Mouse (Mus musculus) ES-E14 (cell line): ENCODE results near the gene Shroom3. TPM values are rescaled to one million over a fixed set of nuclear protein-coding genes. Genes with fewer than 3 reads are reported as not detected.

Source experiments
- DNase-seq: peaks from one replicate; pipeline ENCODE4 v3.0.0-alpha.2; 2013; ENCODE audit warnings: low read depth, low spot score
- H3K27ac ChIP-seq: 2 replicates; pipeline ENCODE4 v1.5.1; 2012; ENCODE audit warnings: low read depth, mild to moderate bottlenecking, low read length, moderate library complexity, mixed read lengths; ENCODE audit not compliant: poor library complexity, insufficient read depth, severe bottlenecking
- H3K36me3 ChIP-seq: 2 replicates; pipeline ENCODE4 v1.6.1; 2012; ENCODE audit warnings: mild to moderate bottlenecking, low read length, moderate library complexity, mixed read lengths; ENCODE audit not compliant: control insufficient read depth, poor library complexity, insufficient read depth, severe bottlenecking
- H3K4me1 ChIP-seq, 2 experiments: fragments of 150-350 bp in 1 of 2; sonication (generic) in 1 of 2; 2 replicates each; pipeline ENCODE4 v1.6.1; 2012; ENCODE audit warnings: low read length in 2 of 2, mild to moderate bottlenecking in 1 of 2, mixed read lengths in 1 of 2; ENCODE audit not compliant: control insufficient read depth in 2 of 2, insufficient read depth in 2 of 2, poor library complexity in 1 of 2
- H3K4me3 ChIP-seq, 2 experiments: fragments of 150-350 bp in 1 of 2; sonication (generic) in 1 of 2; 2 replicates each; pipeline ENCODE4 v1.5.1; 2012; ENCODE audit warnings: low read length in 2 of 2, low read depth in 1 of 2, mild to moderate bottlenecking in 1 of 2, mixed read lengths in 1 of 2; ENCODE audit not compliant: insufficient read depth in 1 of 2, poor library complexity in 1 of 2, severe bottlenecking in 1 of 2
- H3K9ac ChIP-seq: 2 replicates; pipeline ENCODE4 v1.6.1; 2012; ENCODE audit warnings: low read depth, mild to moderate bottlenecking, low read length, mixed read lengths; ENCODE audit not compliant: poor library complexity, insufficient read depth, severe bottlenecking
- H3K9me3 ChIP-seq: fragments of 150-350 bp; sonication (generic); 2 replicates; pipeline ENCODE4 v1.6.1; 2012; ENCODE audit warnings: low read depth, mild to moderate bottlenecking, low read length; ENCODE audit not compliant: control insufficient read depth, insufficient read depth
- CHD2 ChIP-seq: IDR thresholded peaks from 2 replicates; pipeline ENCODE4 v1.6.1; 2014; ENCODE audit warnings: mild to moderate bottlenecking, low read depth, low read length, inconsistent platforms
- HCFC1 ChIP-seq: IDR thresholded peaks from 2 replicates; pipeline ENCODE4 v1.6.1; 2012; ENCODE audit warnings: low read length, inconsistent platforms, borderline replicate concordance; ENCODE audit not compliant: insufficient read depth
- MAFK ChIP-seq: IDR thresholded peaks from 2 replicates; pipeline ENCODE4 v1.6.1; 2014; ENCODE audit warnings: mild to moderate bottlenecking, low read depth, low read length, inconsistent platforms; ENCODE audit not compliant: insufficient read depth
- ZC3H11A ChIP-seq: IDR thresholded peaks from 2 replicates; pipeline ENCODE4 v1.6.1; 2012; ENCODE audit warnings: low read depth, mild to moderate bottlenecking, inconsistent platforms, low read length, borderline replicate concordance
- ZNF384 ChIP-seq: IDR thresholded peaks from 2 replicates; pipeline ENCODE4 v1.6.1; 2012; ENCODE audit warnings: low read depth, low read length, inconsistent platforms
- in situ Hi-C, 2 experiments: fragments of 600-800 bp; cut with MboI; formaldehyde crosslinking; loops; one replicate each; pipeline ENCODE4 v1.15.1; 2025; ENCODE audit warnings: low sequenced_read_pairs in 2 of 2, inconsistent platforms in 1 of 2; ENCODE audit not compliant: unreplicated experiment in 2 of 2
- total RNA-seq: library from RNA; depleted of rRNA; stranded (reverse); fragments of 300-350 nt; gene quantifications from 2 replicates; pipeline ENCODE4 v1.2.3, GENCODE M21; 2012

The Shroom3 gene
- total RNA-seq, 1 experiment: 34.1 TPM

GRCm38 (mm10) chr5:92905146-92905545 is 221.9 kb downstream of the Shroom3 start:
- no peak overlapping the region for H3K9ac ChIP-seq

GRCm38 (mm10) chr5:92905594-92906008 is 222.4 kb downstream of the Shroom3 start:
- Histone ChIP-seq H3K9ac (no peak overlapping the region), H3K36me3 (no peaks in the 10 kb centered on the region; the same call in 1 of the 2 replicates), H3K27ac (peak overlapping the region; percentile 13; the same call in 1 of the 2 replicates), H3K9me3 (no peaks in the 10 kb centered on the region), H3K4me3 (no peak overlapping the region), H3K4me1 (peaks cover 0 to 17% of the 10 kb centered on the region in 2 experiments; a peak in 3 of 4 replicates)
- no peak for TF ChIP-seq ZC3H11A
- TF ChIP-seq ZNF384: no peak
- TF ChIP-seq MAFK: no peak
- TF ChIP-seq HCFC1: no peak
- no peak for TF ChIP-seq CHD2
- in situ Hi-C loops: no loop called here
- peak; percentile 63 for DNase-seq

More at GRCm38 (mm10) chr5:92905146-92905545, 221.9 kb downstream of the Shroom3 start:
- in situ Hi-C loops: no loop called here
- DNase-seq: no peak
- Histone ChIP-seq H3K4me3 (no peak overlapping the region), H3K4me1 (peaks cover 0 to 17% of the 10 kb centered on the region in 2 experiments; a peak in 3 of 4 replicates), H3K9me3 (no peaks in the 10 kb centered on the region), H3K27ac (no peak overlapping the region), H3K36me3 (no peaks in the 10 kb centered on the region; the same call in 1 of the 2 replicates)
- TF ChIP-seq HCFC1 (no peak), MAFK (no peak), CHD2 (no peak), ZC3H11A (no peak), ZNF384 (no peak)

- in situ Hi-C loops: no loop called here
- TF ChIP-seq ZC3H11A (no peak), HCFC1 (no peak), ZNF384 (no peak), MAFK (no peak), CHD2 (no peak)
- Histone ChIP-seq H3K9ac (no peak overlapping the region), H3K4me3 (no peak overlapping the region), H3K9me3 (no peaks in the 10 kb centered on the region), H3K4me1 (peaks cover 0 to 17% of the 10 kb centered on the region in 2 experiments; a peak in 3 of 4 replicates), H3K36me3 (peaks cover 2% of the 10 kb centered on the region; the same call in 1 of the 2 replicates), H3K27ac (no peak overlapping the region)
- no peak for DNase-seq
Observed at GRCm38 (mm10) chr5:92908227-92908626, 225.0 kb downstream of the Shroom3 start.

- TF ChIP-seq ZNF384 (no peak), HCFC1 (no peak), ZC3H11A (no peak), MAFK (no peak), CHD2 (no peak)
- H3K36me3 ChIP-seq: peaks cover 2% of the 10 kb centered on the region; the same call in 1 of the 2 replicates
- no peak for DNase-seq
- H3K9me3 ChIP-seq: no peaks in the 10 kb centered on the region
- H3K27ac ChIP-seq: no peak overlapping the region
- in situ Hi-C loops: no loop called here
- no peak overlapping the region for H3K9ac ChIP-seq
- H3K4me3 ChIP-seq: no peak overlapping the region
- H3K4me1 ChIP-seq: peaks cover 2 to 3% of the 10 kb centered on the region in 2 experiments; a peak in 3 of 4 replicates
Observed at GRCm38 (mm10) chr5:92910838-92911237, 227.6 kb downstream of the Shroom3 start.

GRCm38 (mm10) chr5:92915421-92915820 is 232.2 kb downstream of the Shroom3 start:
- H3K27ac ChIP-seq: no peak overlapping the region
- in situ Hi-C loops: no loop called here
- TF ChIP-seq ZNF384 (no peak), ZC3H11A (no peak), HCFC1 (no peak), MAFK (no peak), CHD2 (no peak)
- no peak overlapping the region for H3K9ac ChIP-seq
- H3K4me3 ChIP-seq: no peak overlapping the region
- DNase-seq: no peak
- peaks cover 7 to 11% of the 10 kb centered on the region in 2 experiments; a peak in 3 of 4 replicates for H3K4me1 ChIP-seq
- no peaks in the 10 kb centered on the region for H3K9me3 ChIP-seq
- H3K36me3 ChIP-seq: peaks cover 2% of the 10 kb centered on the region; the same call in 1 of the 2 replicates
